Mouse (Mus musculus): ENCODE data around the gene Camkmt.

Camkmt gene

DNA sequence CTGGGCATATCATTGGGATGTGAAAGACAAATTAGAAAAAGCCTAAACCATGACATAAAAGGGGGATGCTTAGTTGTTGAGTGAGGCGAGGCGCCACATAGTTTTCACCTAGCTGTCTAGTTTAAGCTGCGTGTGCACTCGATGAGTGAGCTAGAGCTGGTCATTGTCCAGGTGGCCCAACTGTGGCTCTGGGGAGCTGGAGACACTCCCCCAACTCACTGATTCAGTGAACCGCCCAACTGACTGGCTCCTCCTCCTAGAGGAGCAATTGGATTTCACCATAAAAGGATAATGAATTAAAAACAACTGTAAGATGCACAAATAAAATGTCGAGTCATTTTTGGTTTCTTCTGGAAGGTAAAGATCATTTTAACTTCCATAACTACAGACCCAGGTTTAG lies 1.3 kb upstream of the Camkmt start:
- in situ Hi-C loops (cut with MboI; ENCODE audit: low sequenced_read_pairs): no loop called here

DNA sequence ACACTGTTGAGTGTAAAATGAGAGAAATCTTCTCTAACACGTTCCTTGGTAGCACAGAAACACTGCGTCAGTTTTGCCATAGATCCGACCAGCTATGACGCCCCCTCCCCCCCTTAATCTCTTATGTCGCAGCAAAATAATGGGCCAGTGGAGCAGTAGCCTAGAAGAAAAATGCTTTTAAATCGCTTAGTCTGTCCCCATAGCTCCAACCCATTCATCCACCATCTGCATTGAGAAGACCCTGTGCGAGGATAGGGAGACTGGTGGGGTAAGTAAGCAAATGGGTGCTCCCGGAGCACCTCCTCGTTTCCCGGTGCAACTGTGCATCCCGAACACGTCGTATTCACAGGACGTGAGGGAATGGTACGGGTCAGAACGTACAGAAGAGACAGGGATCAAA lies 731 bp upstream of the Camkmt start:
- in situ Hi-C loops (cut with MboI; ENCODE audit: low sequenced_read_pairs): no loop called here

GRCm38 (mm10) chr17:85091762-85092161 lies 1.4 kb downstream of the Camkmt start:
- in situ Hi-C loops (cut with MboI; ENCODE audit: low sequenced_read_pairs): no loop called here

GRCm38 (mm10) chr17:85096396-85096795 lies 6.0 kb downstream of the Camkmt start:
- in situ Hi-C loops (cut with MboI; ENCODE audit: low sequenced_read_pairs): no loop called here

GRCm38 (mm10) chr17:85098677-85099323 lies 8.4 kb downstream of the Camkmt start:
- in situ Hi-C loops (cut with MboI; ENCODE audit: low sequenced_read_pairs): no loop called here

- in situ Hi-C loops (cut with MboI; ENCODE audit: low sequenced_read_pairs): loop anchor here (10.0 kb wide), 1 partner anchor 245 kb away; no protein-coding TSS in a partner anchor
These were observed 9.9 kb downstream of the Camkmt start for GRCm38 (mm10) chr17:85100232-85100631.

GRCm38 (mm10) chr17:85101751-85102150 lies 11.4 kb downstream of the Camkmt start:
- in situ Hi-C loops (cut with MboI; ENCODE audit: low sequenced_read_pairs): loop anchor here (10.0 kb wide), 1 partner anchor 247 kb away; no protein-coding TSS in a partner anchor

DNA sequence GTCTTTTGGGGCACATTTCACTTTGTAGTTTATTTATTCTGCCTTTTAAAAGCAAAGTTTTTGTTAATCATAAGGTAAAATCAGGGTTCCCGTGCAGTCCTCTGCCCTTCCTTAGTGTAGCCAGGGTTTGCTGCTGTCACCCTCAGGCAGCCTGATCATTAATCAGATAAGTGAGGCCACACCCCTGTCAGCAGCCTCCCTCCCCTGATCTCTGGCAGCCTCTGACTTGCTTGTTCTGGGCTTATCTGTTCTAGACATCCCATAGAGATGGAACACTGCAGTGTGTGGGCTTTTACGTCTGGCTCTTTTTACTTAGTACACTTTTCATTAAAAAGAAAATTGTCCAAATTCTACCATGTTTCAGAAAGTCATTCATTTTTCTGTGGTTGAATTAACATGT lies 13.0 kb downstream of the Camkmt start:
- in situ Hi-C loops (cut with MboI; ENCODE audit: low sequenced_read_pairs): loop anchor here (10.0 kb wide), 1 partner anchor 249 kb away; no protein-coding TSS in a partner anchor

DNA sequence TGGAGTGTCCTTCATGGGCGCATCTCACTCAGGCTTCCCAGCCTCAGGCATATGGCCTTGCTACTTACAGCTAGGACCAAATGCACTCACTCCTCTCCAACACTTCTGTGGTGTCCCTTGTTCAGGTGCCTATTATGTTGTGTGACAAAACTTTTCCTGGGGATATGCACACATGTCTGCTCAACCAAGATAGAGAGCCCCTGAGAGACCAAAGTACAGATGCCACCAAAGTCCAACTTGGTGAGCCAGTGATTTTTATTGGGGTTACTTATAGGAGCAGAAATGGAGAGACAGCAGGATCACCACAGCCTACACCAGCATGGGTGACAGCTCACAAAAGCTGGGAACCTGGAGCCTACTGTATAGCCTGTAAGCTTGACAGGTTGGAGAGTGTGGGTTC lies 20.3 kb downstream of the Camkmt start:
- in situ Hi-C loops (cut with MboI; ENCODE audit: low sequenced_read_pairs): no loop called here

DNA sequence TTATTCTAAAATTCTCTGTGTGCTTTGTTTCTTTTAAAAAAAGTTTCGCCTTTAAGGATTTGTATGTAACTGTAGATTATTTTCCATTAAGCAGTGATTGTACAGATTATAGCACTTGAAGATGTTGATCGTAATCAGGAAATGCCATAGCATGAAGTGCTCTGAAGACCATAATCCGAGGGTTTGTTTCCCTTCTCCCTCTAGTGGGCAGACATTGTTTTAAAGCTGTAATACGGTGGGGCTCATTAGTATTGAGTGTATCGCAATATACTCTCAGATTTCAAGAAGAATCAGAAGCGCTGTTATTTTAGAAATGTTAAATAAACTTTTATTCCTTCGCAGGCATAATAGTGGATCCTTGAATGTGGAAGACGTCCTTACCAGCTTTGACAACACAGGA lies 23.1 kb downstream of the Camkmt start:
- in situ Hi-C loops (cut with MboI; ENCODE audit: low sequenced_read_pairs): no loop called here

DNA sequence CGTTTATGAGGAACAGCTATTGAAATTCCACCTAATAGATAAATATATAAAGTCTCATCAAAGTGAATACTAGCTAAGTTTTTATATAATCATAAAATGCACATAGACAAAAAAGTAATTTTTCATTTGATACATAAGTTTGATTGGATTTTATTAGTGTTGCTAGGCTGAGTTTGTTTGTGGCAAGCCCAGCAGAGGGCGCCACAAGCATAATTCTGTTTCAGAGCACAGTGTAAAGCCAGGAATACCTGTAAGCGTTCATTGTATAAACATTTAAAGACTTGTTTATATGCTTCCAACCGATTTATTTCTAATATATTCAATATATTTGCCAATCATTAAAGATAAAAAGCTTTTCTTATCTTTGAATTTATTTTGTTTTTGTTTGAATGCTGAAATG lies 26.3 kb downstream of the Camkmt start:
- in situ Hi-C loops (cut with MboI; ENCODE audit: low sequenced_read_pairs): no loop called here

DNA sequence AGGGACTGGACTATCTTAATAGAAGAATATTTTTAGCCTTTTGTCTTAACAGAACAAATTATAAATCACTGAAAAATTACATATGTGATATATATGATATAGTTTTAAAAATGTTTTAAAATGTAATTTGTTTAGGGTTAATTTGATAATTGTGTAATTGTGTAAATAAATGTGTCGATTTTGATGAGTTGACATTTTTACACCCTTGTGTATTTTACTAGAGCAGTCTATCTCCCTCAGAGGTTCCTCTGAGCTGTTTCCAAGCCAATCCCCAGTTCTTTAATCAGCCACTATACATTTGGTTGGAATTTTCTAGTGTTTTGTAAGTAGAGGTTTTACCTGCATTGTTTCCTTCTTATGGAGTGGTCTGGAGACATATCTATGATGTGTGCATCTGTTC lies 48.0 kb downstream of the Camkmt start:
- in situ Hi-C loops (cut with MboI; ENCODE audit: low sequenced_read_pairs): no loop called here

GRCm38 (mm10) chr17:85141621-85142020 lies 51.3 kb downstream of the Camkmt start:
- in situ Hi-C loops (cut with MboI; ENCODE audit: low sequenced_read_pairs): no loop called here

GRCm38 (mm10) chr17:85142495-85143111 lies 52.3 kb downstream of the Camkmt start:
- in situ Hi-C loops (cut with MboI; ENCODE audit: low sequenced_read_pairs): no loop called here

DNA sequence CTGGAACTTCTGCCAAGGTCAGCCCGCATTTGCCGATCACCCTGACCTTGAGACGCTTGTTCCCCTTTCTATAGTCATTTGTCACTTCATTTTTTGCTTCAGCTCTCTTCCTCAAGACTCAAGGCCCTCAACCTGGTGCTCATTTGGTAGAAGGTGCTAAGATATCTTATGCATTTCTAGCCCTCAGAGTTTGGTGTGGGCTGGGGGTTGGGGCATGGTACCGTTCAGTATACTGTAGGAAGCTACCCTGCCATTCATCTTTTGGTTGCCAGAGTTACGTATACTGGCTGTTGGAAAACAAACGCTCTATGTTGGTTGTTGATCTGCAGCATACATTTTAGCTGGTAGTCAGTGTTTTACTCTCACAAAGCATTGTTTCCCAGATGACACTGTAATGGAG lies 53.8 kb downstream of the Camkmt start:
- in situ Hi-C loops (cut with MboI; ENCODE audit: low sequenced_read_pairs): no loop called here

- in situ Hi-C loops (cut with MboI; ENCODE audit: low sequenced_read_pairs): no loop called here
These were observed 58.0 kb downstream of the Camkmt start for GRCm38 (mm10) chr17:85148348-85148747.

DNA sequence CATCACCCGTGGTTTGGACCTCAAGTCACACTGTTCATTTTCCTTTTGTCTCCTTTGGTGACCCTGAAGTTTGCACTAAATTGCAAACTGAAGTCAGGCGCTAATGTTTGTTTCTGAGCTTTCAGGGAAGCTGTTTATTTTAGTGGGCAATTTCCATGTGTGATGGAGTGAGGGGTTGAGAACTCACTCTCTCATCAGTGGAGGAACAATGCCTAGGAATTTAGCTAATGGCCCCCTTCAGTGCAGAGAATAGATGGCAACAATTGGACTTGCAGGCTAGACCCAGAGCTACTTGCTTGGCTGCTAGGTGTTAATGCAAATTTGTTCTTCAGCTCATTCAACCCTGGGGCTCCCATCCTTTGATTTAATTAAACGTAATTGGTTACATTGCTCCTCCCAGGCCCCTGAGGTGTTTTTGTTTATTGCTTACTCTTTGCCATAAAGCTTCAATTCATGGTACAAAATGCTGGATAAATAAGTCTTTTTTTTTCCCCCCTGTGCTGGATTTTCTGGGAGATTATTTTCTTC lies 58.9 kb downstream of the Camkmt start:
- in situ Hi-C loops (cut with MboI; ENCODE audit: low sequenced_read_pairs): no loop called here

GRCm38 (mm10) chr17:85151264-85151663 lies 60.9 kb downstream of the Camkmt start:
- in situ Hi-C loops (cut with MboI; ENCODE audit: low sequenced_read_pairs): no loop called here

GRCm38 (mm10) chr17:85158202-85158601 lies 67.8 kb downstream of the Camkmt start:
- in situ Hi-C loops (cut with MboI; ENCODE audit: low sequenced_read_pairs): no loop called here

- in situ Hi-C loops (cut with MboI; ENCODE audit: low sequenced_read_pairs): no loop called here
These were observed 69.2 kb downstream of the Camkmt start for GRCm38 (mm10) chr17:85159526-85159925.

DNA sequence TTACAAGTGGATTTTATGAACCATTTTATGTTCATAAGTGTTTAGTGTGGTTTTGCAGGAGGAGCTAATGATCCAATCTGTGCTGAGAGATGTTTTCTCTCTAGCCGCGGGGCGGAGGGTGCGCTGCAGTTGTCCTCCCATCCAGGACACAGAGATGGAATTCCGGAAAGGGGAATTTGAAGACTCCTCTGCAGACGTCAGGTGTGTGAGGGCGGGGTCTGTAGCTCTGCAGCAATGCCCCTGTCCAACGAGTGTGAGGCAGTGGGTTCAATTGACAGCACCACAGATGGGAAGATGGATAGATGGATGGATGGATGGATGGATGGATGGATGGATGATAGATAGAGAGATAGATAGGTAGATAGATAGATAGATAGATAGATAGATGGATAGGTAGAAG lies 70.4 kb downstream of the Camkmt start:
- in situ Hi-C loops (cut with MboI; ENCODE audit: low sequenced_read_pairs): no loop called here

DNA sequence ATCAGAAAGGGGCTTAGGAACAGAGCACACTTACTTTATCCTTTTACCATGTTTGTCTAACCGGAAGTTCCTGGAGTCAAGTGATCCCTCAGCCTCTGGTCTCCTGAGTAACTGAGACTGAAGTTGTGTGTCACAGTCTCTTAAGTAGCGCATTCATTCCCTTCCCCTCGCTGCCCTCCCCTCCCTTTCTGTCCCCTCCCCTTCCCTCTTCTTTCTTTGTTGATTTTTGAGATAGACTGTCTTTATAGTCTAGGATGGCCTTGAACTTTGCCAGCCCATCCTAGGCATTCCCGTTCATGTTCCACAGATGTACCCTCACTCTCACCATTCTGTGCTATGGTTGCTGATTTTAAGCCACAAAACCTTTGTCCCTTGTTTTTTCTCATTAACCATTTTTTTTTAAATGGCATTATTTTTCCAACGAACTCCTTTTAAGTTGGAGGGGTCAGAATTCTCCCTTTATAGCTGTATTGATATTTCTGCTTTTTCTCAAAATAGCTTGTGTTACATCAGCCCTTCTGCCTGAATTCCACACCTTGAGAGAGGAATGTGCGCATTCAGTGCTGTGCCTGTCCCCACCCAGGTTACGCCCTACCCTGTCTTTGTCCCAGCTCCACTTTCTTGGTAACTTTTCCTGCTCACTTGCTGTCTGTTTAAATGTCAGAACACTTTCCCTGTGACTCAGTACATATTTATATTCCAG lies 72.4 kb downstream of the Camkmt start:
- in situ Hi-C loops (cut with MboI; ENCODE audit: low sequenced_read_pairs): no loop called here

Measured in CH12F3 (cell line).